Mouse (Mus musculus): ENCODE data around the gene Cyb5d1.

Cyb5d1 gene

DNA sequence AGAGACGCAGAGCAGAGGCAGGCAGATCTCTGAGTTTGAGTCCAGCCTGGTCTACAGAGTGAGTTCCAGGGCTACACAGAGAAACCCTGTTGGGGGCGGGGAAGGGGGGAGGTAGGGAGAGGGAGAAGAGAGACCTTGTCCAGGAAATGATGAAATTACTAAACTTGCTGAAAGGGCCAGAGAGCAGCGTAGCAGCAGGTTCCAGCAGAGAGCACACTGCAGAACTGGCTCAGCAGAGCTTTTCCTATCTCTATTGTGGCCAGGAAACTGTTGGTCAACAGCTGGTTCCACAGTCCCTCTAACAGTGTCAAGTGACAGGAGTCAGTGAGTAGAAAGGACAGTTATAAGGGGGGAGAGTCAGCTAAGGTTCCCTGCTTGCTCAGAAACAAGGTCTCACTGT lies 15.8 kb downstream of the Cyb5d1 start:
- no peak for DNase-seq (ENCODE audit: low spot score)

DNA sequence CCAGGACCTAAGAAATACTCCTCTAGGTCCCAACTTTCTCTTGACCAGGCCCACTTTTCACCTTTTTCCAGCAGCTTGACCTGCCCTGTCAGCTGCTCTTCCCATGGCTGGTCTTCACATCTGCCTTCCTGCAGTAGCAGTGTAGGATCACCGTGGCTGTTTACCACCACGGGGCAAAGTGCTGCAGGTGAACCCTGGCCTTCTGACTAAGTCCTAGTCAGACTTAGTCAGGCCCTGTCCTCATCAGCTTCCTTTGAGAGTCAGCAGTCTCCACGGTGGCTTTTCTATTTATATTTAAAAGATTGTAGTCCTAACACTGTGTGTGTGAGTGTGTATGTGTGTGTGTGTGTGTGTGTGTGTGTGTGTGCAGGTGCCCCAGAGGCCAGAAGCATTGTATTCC lies 17.7 kb downstream of the Cyb5d1 start:
- no peak for DNase-seq (ENCODE audit: low spot score)

DNA sequence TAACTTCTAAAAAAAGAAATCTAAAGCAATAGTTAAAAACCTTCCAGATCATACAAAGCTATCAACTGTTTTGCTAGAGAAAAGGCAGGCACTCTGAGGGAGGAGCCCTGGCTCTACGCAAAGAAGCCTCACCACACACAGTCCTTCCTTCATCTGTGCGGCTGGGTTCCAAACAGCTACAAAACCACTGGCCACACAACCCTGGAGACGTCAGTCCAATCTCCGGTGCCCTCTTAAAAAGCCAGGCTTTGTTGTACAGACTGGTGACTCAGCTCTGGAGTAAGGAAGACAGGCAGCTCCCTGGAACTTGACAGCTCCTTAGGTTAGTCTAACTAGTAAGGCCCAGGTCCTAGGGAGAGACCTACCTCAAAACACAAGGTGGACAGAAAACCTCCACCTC lies 19.8 kb downstream of the Cyb5d1 start:
- DNase-seq (ENCODE audit: low spot score) = no peak

DNA sequence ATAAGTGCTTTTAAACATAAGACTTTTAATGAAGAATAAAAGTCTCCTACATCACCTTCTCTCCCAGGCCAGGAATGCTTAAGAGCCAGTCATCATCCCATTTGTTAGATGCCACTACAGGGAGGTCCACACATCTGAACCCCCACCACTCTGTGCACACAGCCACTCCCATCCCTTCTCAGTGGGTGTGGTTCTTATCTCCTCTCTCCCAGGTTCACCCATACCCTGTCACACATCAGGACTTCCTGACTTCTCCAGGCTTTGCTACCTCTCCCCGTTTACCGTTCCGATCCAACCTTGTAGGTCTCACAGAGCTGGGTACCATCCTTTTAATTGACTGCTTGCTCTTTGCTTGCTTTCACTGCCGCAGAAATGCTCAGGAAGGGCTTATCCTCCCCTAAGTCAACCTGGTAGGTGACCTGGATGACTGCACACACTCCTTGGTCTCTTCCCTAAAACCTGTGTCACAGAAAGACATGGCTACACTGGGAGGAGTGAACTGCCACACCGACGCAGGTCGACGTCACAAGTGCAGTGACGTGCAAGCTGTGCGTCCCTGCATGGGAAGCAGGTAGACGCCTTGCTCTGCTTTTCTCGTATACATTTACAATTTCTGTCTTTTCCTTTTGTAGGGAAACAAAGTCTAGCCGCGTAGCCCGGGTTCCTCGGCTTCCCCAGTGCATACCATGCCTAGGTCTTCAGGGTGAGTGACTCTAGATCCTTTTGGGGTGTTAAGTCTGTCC lies 22.0 kb downstream of the Cyb5d1 start:
- no peak for DNase-seq (ENCODE audit: low spot score)

DNA sequence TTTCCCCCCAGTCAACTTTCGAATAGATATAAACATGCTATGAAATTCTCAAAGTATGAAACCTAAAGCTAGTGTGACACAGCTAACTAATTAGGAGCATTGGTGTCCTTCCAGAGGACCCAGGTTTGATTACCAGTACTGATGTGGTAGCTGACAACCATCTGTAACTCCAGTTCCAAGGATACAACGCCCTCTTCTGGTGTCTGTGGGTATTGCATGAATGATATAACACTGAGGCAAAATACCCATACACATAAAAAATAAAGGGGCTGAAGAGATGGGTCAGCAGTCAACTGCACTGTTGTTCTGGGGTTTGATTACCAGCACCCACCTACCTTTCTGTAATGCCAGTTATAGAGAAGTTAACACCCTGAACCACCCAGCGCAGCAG lies 22.7 kb downstream of the Cyb5d1 start:
- DNase-seq (ENCODE audit: low spot score) = no peak

DNA sequence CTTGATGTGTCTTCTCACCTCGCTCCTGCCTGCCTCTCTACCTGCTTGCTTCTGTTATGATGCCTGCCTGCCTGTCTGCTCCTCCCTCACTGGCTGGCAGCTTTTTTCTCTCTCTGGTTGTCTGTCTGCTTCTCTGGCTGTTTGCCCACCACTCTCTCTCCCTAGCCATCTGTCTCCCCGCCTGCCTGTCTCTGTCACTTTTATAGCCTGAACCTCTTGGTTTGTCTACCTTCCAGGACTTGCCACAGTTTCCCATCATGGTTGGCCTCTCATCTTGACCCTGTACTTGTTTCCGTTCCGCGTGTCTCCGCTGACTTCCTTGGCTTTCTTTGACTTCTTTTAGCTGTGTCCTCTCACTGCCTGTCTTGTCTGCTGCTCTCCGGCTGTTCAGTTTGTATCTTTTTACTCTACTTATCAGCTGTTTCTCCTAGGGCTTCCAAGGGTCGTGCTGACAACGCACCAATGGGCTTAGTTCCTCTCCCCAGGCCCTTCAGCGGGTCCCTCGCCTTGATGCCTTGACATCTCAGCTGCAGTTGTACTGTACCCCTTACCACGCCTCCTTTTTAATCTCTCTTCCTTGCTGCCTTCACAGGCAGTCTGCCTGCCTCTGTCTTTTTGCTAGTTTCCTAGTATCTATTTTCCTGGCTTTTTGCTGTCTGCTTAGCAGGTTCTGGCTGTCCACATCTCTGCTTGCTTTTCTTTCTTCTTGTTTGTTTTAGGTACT lies 23.2 kb downstream of the Cyb5d1 start:
- DNase-seq (ENCODE audit: low spot score) = no peak

DNA sequence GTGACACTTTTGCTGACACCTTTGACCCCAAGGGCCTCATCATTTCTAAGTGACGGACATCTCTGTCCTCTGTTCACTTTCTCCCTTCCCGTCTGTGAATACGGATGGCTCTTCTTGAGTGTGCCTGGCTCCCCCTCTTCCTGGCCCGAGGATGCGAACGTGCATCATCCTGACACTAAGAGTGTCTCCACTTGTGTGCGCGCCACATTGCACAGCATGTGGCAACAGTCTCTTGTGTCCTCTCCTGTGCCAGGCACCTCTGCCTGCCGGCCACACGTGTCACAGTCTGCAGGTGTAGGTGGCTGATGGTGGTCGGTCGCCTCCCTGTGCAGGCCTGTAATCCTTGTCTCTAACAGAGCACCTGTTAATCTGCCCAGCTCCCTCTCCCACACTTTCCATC lies 23.8 kb downstream of the Cyb5d1 start:
- DNase-seq (ENCODE audit: low spot score) = no peak

DNA sequence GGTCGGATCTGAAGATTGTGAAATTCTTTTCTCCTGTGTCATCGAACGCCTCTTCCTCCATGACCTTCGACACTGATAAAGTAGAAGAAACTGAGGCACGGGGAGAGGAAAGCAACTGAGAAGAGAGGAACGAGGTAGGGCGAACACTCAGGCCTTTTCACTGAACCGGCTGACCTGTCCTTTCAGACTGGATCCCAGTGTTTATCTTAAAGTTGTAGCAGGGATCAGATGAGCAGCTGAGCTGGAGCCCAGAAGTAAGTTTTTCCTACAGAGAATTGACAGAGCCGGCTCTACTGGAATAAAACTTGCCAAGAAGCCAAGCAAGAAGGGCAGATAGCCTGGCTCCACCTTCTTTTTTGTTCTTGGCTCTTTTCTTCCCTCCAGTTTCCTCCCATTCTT lies 24.6 kb downstream of the Cyb5d1 start:
- no peak for DNase-seq (ENCODE audit: low spot score)

DNA sequence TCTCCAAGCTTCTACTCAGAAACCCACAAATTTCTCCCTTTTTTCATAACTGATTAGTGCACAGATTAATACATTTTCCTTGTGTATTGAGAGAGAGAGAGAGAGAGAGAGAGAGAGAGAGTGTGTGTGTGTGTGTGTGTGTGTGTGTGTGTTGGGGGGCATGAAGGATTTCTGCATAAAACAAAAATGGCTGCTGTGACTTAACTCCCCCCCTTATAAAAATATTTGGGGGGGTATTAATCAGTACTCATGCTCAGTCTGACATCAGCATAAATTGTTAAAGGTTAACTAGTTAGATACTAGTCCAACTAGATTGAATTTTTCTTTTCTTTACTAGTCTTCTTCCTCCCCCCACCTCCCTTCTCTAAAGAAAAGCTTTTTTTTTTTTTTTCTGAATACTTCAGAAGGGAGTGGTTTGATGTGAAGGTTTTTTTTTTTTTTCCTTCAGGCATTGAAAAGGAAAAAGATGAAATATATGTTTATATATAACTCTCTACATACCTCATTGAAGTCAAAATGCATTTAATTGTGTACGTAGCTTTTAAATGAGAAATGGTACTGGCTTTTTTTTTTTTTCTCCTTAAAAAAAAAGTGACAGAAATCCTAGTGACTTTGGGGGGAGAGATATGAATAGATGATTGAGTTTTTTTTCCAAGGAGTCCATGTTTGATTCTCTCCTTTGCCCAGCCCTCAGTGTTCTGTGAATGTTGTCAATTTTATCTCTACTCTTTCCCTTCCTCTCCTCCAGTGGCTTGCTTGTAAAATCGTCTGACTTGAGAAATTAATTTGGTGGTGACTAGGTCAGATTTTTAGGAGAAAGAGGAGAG lies 25.2 kb downstream of the Cyb5d1 start:
- DNase-seq (ENCODE audit: low spot score) = no peak

DNA sequence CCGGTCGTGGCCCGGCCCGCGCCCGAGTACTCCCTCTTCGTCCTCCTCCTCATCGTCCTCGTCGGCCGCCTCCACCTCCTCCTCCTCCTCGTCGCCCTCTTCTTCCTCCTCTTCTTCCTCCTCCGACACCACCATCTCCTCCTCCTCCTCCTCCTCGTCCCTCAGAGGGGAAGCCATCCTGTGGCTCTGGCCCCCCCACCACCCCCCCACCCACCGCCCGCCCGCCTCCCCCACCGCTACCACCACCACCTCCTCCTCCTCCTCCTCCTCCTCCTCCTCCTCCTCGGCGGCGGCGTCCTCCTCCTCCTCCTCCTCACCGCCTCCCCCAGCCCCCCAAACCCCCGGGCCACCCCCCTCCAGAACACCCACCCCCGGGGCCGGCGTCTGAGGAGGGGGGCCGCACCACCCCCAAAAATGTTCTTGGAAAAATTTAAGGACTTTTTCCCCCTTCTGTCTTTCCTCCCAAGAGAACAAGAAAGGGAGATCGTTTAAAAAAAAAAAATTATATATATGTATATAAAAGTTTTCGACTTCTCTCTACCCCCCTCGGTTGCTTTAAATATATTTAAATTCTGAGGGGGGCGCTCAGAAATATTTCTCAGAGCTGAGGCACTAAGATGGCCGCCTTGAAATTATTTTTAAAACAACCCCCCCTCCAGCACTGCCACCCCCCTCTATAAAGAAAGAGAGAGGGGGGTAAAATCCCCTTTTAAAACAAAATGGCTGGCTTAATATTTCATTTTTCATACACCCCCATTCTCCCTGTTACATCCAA lies 26.0 kb downstream of the Cyb5d1 start, which contains the start of gene Chd3:
Gene Chd3, minus strand, starts transcription at position 192 of the 775 bp plus-strand sequence.
- no peak for DNase-seq (ENCODE audit: low spot score)

DNA sequence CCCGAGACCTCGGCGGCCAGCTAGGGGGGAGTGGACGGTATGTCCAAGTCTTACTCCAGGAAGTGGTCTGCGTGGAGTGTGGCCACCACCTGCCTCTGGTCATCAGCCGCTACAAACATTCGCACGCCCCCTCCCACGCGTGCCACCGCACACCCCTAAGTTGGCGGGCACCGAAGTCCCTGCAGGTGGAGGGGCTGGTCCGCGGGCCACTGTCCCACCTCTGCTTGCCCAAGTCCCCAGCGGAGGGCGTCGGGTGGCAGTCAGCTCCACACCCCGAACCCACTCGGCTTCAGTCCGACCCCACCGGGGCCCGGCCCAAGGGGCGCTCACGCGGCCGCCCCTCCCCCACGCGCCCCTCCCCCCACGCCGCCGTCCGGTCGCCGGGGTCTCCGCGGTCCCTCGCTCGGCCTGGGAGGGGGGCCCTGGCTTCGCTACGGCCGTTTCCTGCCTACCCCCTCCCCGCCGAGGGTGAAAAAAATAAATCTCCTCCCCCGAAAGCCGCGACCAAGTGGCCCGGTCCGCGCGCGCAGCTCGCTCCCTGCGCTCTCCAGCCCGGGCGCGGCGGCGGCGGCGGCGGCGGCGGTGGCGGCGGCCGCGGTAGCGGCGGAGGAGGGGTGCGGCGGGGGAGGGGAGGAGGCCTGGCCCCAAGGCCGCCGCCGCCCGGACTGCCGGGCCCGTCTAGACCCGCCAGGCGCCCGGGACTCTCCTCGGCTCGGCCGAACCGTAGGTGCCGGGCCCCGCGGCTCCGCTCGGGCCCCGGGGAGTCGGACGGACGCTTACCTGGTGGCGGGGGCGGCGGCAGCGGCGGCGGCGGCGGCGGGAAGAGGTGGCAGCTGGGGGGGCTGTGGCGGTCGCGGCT lies 26.8 kb downstream of the Cyb5d1 start:
- DNase-seq (ENCODE audit: low spot score) = no peak

DNA sequence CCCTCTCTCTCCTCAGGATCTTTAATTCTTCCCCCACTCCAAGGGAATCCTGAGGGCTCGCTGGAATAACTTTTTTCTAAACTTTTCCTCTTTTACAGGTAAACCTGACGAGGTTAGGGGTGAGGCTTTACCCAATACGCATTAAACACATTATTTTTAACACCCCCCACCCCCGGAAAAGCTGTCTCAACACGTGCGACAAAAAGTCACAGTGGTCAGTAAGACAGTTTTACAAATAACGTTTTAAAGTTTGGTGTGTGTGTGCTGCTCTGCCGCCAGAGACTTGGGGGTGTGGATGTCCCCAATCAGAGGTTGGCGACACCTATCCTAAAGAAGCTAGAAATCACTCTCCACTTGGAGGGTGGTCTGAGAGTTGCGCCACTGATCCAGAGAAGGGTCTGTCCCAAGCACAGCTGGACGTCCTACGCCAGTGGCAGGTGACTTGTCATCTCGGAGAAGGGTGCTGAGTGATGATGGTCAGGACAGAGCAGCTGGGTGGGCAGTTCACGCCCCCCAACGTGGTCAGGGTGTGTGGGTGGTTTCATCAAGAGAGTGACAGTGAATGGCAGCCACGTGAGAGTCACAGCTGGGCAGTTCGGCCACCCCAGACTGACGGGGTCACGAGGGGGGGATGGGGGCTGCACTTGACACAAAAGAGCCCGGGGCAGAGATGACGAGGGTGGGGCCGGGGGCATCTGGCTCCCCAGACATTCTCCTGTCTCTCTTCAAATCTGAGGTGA lies 27.6 kb downstream of the Cyb5d1 start:
- no peak for DNase-seq (ENCODE audit: low spot score)

DNA sequence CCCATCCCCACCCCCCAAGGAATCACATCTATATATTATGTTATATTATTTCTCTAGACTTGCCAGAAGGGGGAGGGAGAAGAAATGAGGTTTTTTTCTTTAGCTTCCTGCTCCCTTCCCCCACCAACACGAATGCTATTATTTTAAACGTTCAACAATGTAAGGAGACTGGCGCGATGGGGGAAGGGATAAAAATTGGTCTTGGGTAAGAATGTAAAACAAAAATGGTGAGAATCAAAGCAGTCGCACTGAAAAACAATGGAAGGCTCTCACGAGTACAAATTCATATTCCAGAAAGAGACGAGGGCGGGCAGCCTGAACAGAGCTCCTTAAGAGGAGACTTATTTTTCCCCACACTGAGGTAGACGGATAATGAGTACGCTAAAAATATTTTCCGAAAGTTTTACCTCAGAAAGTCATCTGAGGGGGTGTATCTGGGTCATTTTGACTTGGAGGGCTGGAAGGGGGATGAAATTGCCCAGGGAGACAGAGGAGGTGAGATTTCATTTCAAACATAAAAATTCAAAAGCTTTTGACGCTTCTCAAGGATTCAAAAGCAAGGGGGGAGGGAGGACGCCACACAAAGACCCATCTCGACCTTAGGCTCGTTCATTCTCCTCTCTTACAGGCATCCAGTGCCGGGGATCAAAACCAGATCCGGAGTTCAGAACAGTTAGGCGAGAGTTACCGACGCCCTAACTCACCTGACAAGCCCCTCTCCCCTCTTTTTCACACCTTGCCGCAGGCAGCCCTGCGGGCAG lies 28.4 kb downstream of the Cyb5d1 start:
- no peak for DNase-seq (ENCODE audit: low spot score)

DNA sequence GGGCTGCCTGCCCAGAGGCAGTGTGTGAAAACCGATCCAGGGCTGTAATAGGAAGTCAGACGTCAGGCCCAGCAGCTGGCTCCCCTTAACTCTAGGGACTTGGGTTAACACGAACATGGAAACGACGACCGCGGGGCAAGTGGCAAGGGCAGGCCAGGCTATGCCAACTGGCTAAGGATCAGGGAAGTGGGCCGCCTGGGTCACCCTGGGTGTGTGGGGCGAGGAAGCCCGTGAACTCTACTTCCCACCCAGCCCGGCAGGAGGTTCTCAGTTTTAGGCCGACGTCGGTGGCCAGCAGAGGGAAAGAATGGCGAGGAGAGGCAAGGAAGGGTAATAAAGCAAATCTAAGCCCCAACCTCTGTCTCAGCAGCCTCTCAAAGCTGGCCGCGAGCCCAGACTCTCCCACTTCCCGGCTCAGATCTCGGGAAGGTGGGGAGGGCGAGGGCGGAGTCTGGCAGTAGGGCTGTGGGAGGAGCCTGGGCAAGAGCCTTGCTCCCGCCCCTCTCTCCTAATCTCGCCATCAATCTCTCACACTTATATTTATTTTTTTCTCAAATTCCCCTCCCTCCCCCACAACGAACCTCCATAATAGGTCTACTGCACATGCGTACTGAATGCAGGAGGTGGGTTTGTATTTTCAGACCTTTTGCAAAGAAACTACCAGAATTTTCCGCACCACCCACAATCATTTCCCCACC lies 29.1 kb downstream of the Cyb5d1 start:
- peak; percentile 89 for DNase-seq (ENCODE audit: low spot score)

DNA sequence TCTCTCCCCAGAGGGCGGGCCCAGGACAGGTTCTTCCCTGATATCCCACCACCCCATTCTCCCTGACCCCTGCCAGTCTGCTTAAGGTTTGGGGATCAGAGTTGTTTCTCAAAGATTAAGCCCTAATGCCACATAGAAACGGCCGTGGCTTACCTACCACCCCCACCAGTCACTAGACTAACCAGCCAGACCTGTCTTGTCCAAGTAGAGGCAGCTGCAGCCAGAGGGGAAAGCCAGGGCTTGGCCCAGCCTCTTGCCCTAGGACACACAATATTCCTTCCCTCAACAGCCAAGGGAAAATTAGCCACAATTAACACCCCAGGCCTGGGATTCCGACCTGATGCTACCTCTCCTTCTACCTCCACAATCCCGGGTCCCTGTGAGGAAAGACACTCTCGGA lies 29.7 kb downstream of the Cyb5d1 start:
- DNase-seq (ENCODE audit: low spot score) = no peak

DNA sequence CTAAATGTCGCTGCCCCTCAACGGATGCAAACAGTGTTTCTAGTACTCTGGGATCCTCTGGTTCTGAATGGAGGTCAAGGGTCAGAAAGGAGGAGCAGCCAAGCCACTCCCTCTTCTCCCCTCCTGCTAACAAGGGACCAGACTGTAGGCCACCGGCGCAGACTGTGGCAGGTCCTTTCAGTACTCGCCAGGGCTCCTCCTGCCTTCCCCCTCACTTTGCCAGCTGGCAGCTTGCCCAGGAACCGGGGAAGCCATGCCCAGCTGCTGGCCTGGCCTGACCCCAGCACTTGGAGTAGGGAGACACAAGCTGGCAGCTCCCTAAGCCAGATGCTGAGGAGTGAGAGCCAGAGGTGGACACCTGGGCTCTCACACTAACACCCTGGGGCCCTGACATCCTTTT lies 30.5 kb downstream of the Cyb5d1 start:
- peak; percentile 96 for DNase-seq (ENCODE audit: low spot score)

DNA sequence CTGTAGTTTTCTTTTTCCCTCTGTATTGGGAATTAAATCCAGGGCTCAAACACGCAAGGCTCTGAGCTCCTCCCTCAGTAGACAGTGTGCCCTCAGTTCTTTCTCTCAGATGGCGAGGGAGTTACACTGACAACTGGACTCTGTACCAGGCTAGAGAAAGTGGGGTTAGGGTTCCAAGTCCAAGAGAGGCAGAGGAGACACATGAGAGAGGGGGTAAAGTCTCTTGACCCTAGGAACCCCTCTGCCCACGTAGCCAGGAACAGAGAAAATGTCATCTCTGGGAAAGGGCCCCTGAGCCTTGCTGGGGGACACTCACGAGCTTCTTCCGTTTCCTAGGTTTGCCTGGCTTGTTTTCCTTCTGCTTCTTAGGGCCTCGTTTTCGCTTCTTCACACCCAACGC lies 31.1 kb downstream of the Cyb5d1 start:
- DNase-seq (ENCODE audit: low spot score) = no peak

DNA sequence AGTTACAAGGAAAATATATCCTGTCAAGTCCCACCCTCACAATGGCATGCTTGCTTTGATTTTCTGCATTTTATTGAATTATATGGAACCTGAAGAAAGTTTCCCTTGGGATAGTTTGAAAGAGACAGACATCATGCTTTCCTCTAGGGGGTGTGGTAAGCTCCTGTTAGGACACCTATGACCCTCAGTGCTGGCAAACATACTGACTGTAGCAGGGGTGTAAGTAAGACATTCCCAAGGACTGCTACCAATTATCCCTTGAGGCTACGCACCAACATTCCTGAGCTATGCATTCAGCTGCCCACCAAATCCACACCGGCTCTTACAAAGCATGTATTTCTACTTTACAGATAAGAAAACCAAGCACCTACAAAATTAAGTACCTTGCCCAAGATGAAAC lies 33.0 kb downstream of the Cyb5d1 start:
- no peak for DNase-seq (ENCODE audit: low spot score)

DNA sequence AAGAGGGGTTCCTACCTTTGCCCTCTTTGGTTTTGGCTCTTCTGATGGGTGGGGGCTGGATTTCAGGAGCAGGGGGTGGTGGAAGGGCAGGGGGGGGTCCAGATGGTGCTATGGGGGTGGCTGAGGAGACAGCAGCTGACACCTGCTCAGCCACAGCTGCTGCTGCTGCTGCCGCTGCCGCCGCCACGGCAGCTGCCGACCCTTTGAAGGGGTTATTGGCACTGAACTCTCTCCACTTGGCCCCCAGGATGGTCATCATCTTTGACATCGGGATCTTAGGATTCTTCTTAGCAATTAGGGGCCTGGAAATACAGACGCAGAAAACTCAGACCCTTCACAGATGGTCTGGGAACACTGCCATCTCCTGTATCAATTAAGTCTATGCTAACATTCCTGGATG lies 33.4 kb downstream of the Cyb5d1 start:
- no peak for DNase-seq (ENCODE audit: low spot score)

Measured in ovary, postnatal 10 days (tissue).